Mouse (Mus musculus): ENCODE data around the gene Pgap3. TPM values are rescaled to one million over a fixed set of nuclear protein-coding genes. Genes with fewer than 3 reads are reported as not detected.

The Pgap3 gene
- polyA plus RNA-seq, 1 experiment from 2014 or later, result 15.1 TPM

DNA sequence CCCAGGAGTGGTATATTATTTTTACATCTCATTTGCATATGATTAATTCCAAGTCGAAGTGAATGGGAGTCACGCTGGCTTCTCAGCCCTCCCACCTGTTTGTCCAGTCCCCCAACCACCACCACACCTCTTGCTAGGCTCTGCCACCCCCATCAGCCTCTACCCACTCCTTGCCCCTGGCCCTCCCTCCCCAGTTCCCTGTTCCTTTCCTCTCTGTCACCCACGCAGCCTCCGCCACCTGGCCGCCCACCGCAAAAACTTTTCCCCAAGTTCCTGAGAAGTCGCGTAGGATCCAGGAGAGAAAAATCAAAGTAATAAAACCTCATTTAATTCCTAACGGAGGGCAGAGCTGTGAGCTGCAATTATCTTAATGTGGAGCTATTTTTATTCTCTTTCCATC, 54.1 kb downstream of the Pgap3 start:
- TF ChIP-seq CTCF (IDR thresholded peaks at IDR 0.05; ENCODE audit: low read depth), result no peak
- Histone ChIP-seq H3K27me3 (replicated peaks; ENCODE audit: control insufficient read depth, insufficient read depth, low read length) (peaks cover 21% of the 10 kb centered on the region), H3K9ac (ENCODE audit: low read depth, low read length) (no peak overlapping the region), H3K36me3 (ENCODE audit: control insufficient read depth, insufficient read depth) (no peaks in the 10 kb centered on the region), H3K4me2 (replicated peaks; ENCODE audit: low read depth) (peak overlapping the region; percentile 59), H3K4me3 (ENCODE audit: low read depth, low read length) (no peak overlapping the region), H3K27ac (ENCODE audit: low read depth, low read length) (no peak overlapping the region), H3K9me3 (ENCODE audit: control insufficient read depth) (no peaks in the 10 kb centered on the region), H3K4me1 (replicated peaks; ENCODE audit: control insufficient read depth, insufficient read depth, low read length) (no peaks in the 10 kb centered on the region)
- no peak for ATAC-seq
- 24% methylated on average over 9 of the region's 9 CpGs for WGBS

DNA sequence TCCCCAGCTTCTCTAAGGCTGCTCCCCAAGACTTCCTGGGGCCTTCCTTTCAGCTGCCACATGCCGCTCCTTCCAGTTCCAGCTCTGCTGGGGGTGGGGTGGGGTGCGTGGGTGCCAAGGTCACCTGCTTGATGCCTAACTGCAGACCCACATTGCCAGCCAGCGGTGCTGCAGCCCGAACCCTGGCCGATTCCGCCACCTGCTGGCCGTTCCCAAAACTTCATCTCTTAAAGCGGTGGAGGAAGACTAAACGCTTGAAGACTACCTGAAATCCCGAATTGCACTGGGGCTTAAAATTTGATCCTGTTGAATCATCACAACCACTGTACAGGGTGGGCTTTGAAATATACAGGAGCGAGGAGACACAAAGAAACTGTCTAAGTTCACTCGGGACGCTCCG, 55.0 kb downstream of the Pgap3 start:
- Histone ChIP-seq H3K27me3 (replicated peaks; ENCODE audit: control insufficient read depth, insufficient read depth, low read length) (peaks cover 23% of the 10 kb centered on the region), H3K27ac (ENCODE audit: low read depth, low read length) (no peak overlapping the region), H3K4me1 (replicated peaks; ENCODE audit: control insufficient read depth, insufficient read depth, low read length) (no peaks in the 10 kb centered on the region), H3K9me3 (ENCODE audit: control insufficient read depth) (no peaks in the 10 kb centered on the region), H3K36me3 (ENCODE audit: control insufficient read depth, insufficient read depth) (no peaks in the 10 kb centered on the region), H3K4me3 (ENCODE audit: low read depth, low read length) (no peak overlapping the region; the same call in 1 of the 2 replicates), H3K9ac (ENCODE audit: low read depth, low read length) (no peak overlapping the region), H3K4me2 (replicated peaks; ENCODE audit: low read depth) (peak overlapping the region; percentile 59)
- WGBS, result 2% methylated on average over 14 of the region's 14 CpGs
- peak; percentile 19 for ATAC-seq
- TF ChIP-seq CTCF (IDR thresholded peaks at IDR 0.05; ENCODE audit: low read depth), result peak; percentile 89

DNA sequence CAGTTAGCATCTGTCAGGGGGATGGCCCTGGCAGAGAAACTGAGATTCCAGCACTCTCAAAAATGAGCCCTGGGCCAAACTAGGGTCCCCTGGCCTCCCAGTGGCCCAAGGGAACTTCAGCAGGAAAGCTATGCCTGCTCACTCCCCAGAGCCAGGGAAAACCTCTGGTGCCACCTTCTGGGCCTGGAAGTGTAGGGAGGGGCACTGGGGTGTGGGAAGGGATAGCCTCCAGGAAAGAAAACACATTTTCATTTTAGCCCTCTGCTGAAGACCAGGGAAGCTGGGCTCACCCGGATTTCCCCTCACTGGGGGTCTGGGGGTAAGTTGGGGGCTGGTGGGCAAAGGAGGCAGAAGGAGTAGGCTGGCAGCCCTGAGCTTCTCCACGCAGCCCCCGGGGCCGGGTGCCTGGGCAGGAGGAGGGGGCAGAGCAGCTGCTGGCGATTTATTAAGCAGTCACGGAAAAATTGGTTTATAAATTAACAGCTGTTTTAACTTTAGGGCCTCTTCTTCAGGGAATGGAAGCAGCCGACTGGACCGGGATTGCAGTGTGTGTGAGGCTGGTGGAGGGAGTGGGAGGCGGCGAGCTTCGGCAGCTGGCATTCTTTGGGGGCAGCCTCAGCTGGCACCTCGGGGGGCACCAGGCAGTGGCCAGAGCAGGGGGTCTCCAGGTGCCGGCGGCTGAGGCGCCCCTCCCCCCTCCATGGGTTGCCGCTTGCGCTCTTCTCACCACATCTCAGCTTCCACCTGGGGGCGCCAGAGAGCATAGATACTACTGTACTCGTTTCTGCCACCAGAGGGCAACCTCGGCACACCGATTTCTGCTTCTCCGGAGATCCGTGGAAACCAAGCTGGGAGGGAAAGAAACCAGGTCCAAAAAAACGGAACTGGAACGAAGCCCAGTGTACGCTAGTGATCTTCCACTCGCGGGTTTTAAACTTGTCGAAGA, 58.0 kb downstream of the Pgap3 start:
- WGBS, result 1% methylated on average over 29 of the region's 29 CpGs
- no peaks in the 10 kb centered on the region for H3K36me3 ChIP-seq (ENCODE audit: control insufficient read depth, insufficient read depth)
- peak overlapping the region; percentile 46 for H3K4me3 ChIP-seq (ENCODE audit: low read depth, low read length)
- TF ChIP-seq CTCF (IDR thresholded peaks at IDR 0.05; ENCODE audit: low read depth), result peak; percentile 100
- peak; percentile 34 for ATAC-seq
- H3K9ac ChIP-seq (ENCODE audit: low read depth, low read length), result no peak overlapping the region
- H3K4me1 ChIP-seq (replicated peaks; ENCODE audit: control insufficient read depth, insufficient read depth, low read length), result 0 out of 2 replicates have a peak, but pooled peaks cover 4% of the 10 kb centered on the region
- H3K27me3 ChIP-seq (replicated peaks; ENCODE audit: control insufficient read depth, insufficient read depth, low read length), result peaks cover 34% of the 10 kb centered on the region
- H3K27ac ChIP-seq (ENCODE audit: low read depth, low read length), result no peak overlapping the region; the same call in 1 of the 2 replicates
- H3K4me2 ChIP-seq (replicated peaks; ENCODE audit: low read depth), result peak overlapping the region; percentile 79
- no peaks in the 10 kb centered on the region for H3K9me3 ChIP-seq (ENCODE audit: control insufficient read depth)

- Histone ChIP-seq H3K9ac (ENCODE audit: low read depth, low read length) (no peak overlapping the region), H3K4me2 (replicated peaks; ENCODE audit: low read depth) (no peak overlapping the region), H3K36me3 (ENCODE audit: control insufficient read depth, insufficient read depth) (no peaks in the 10 kb centered on the region), H3K4me1 (replicated peaks; ENCODE audit: control insufficient read depth, insufficient read depth, low read length) (0 out of 2 replicates have a peak, but pooled peaks cover 4% of the 10 kb centered on the region), H3K9me3 (ENCODE audit: control insufficient read depth) (no peaks in the 10 kb centered on the region), H3K27ac (ENCODE audit: low read depth, low read length) (no peak overlapping the region), H3K4me3 (ENCODE audit: low read depth, low read length) (no peak overlapping the region), H3K27me3 (replicated peaks; ENCODE audit: control insufficient read depth, insufficient read depth, low read length) (peaks cover 37% of the 10 kb centered on the region)
- TF ChIP-seq CTCF (IDR thresholded peaks at IDR 0.05; ENCODE audit: low read depth), result no peak
- ATAC-seq, result no peak
- 59% methylated on average over 4 of the region's 4 CpGs for WGBS
Observed at GRCm38 (mm10) chr11:98341174-98341573, 59.1 kb downstream of the Pgap3 start.

GRCm38 (mm10) chr11:98340597-98340996, 59.7 kb downstream of the Pgap3 start:
- H3K4me2 ChIP-seq (replicated peaks; ENCODE audit: low read depth), result no peak overlapping the region
- no peaks in the 10 kb centered on the region for H3K36me3 ChIP-seq (ENCODE audit: control insufficient read depth, insufficient read depth)
- H3K4me1 ChIP-seq (replicated peaks; ENCODE audit: control insufficient read depth, insufficient read depth, low read length), result 0 out of 2 replicates have a peak, but pooled peaks cover 4% of the 10 kb centered on the region
- H3K27me3 ChIP-seq (replicated peaks; ENCODE audit: control insufficient read depth, insufficient read depth, low read length), result peaks cover 43% of the 10 kb centered on the region
- WGBS, result 17% methylated on average over 3 of the region's 4 CpGs
- no peak for ATAC-seq
- no peaks in the 10 kb centered on the region for H3K9me3 ChIP-seq (ENCODE audit: control insufficient read depth)
- no peak overlapping the region for H3K9ac ChIP-seq (ENCODE audit: low read depth, low read length)
- no peak overlapping the region for H3K4me3 ChIP-seq (ENCODE audit: low read depth, low read length)
- H3K27ac ChIP-seq (ENCODE audit: low read depth, low read length), result no peak overlapping the region
- no peak for TF ChIP-seq CTCF (IDR thresholded peaks at IDR 0.05; ENCODE audit: low read depth)

DNA sequence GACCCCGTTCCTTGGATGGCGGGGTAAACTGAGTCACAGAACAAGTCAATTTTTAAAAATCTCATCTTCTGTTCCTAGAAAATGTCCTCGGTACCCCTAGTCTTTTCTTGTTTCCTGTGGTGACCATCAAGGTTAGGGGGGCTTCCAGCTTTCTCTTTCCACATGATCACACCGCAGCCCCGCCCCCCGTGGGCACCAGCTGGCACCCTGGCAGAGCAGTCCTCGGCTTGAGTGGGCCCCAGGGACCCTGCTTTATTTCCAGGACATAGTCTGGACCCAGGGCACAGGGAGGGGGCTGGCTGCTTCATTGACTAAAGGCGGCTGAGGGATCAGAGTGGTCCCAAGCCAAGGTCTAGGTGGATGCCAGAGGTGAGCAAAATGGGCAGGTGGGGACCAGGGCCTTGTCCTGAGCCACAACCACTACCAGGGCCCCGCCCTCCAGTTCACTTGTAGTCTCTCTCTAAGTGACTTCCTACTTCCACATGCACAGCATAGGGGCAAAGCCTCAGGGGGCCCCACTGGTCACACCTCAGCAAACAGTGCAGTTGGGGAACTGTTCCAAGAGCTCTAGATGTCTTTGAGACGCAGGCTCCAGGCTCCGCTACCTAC, 60.5 kb downstream of the Pgap3 start:
- H3K27me3 ChIP-seq (replicated peaks; ENCODE audit: control insufficient read depth, insufficient read depth, low read length), result peaks cover 51% of the 10 kb centered on the region
- 0 out of 2 replicates have a peak, but pooled peaks cover 4% of the 10 kb centered on the region for H3K4me1 ChIP-seq (replicated peaks; ENCODE audit: control insufficient read depth, insufficient read depth, low read length)
- ATAC-seq, result no peak
- no peak overlapping the region for H3K4me3 ChIP-seq (ENCODE audit: low read depth, low read length)
- H3K9ac ChIP-seq (ENCODE audit: low read depth, low read length), result no peak overlapping the region
- no peaks in the 10 kb centered on the region for H3K9me3 ChIP-seq (ENCODE audit: control insufficient read depth)
- WGBS, result 14% methylated on average over 11 of the region's 11 CpGs
- peak overlapping the region; percentile 99 for H3K4me2 ChIP-seq (replicated peaks; ENCODE audit: low read depth)
- H3K27ac ChIP-seq (ENCODE audit: low read depth, low read length), result no peak overlapping the region
- H3K36me3 ChIP-seq (ENCODE audit: control insufficient read depth, insufficient read depth), result no peaks in the 10 kb centered on the region
- no peak for TF ChIP-seq CTCF (IDR thresholded peaks at IDR 0.05; ENCODE audit: low read depth)
